ENCODE assay signal across 19 mouse cellular contexts in the genomic region with DNA sequence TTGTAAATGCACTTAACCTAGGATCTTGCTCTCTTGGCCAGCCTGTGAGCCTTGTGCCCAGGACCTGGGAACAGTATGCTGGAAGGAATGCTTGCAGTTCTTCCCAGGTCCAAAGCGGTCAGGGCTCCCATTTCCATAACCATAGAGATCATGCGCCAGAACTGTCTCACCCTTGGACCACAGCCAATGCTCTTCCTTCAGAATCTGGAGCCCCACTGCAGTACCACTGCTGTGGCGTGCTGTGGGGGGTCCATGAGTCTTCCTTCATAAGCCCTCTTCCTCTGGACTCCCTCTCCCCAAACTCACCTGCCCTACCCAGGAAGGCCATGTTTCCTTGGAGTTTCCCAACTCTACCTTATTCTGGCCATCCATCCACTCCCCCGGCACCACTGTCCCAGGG. TPM values are rescaled to one million over a fixed set of nuclear protein-coding genes. Genes with fewer than 3 reads are reported as not detected.
DNase-seq lines count a peak whose midpoint lies in the region; ATAC-seq and TF ChIP-seq lines count a peak whose summit lies in the region.
"Had no signal": no experiment of that assay in that cellular context is flagged by ENCODE, and none has a peak within 500 bp of the region (broad histone marks: within the 10 kb centered on the region; RNA-seq: fewer than 3 reads in every experiment).

No protein-coding gene starts in this region.

- H3K4me2 ChIP-seq in heart, embryonic 12.5 days: no peak overlapping the region
- H3K4me2 ChIP-seq in heart, embryonic 16.5 days (ENCODE audit: low read depth, low read length): no peak overlapping the region
- H3K4me2 ChIP-seq: embryonic facial prominence, embryonic 12.5 days; forebrain, embryonic 15.5 days; hindbrain, embryonic 15.5 days had no signal

- no peaks in the 10 kb centered on the region for H3K27me3 ChIP-seq in heart, embryonic 12.5 days (replicated peaks)
- no peaks in the 10 kb centered on the region for H3K27me3 ChIP-seq in heart, adult 2 months (ENCODE audit: control insufficient read depth, insufficient read depth, low read length)
- no peaks in the 10 kb centered on the region for H3K27me3 ChIP-seq in heart, embryonic 16.5 days (ENCODE audit: control insufficient read depth, insufficient read depth, low read length)
- H3K27me3 ChIP-seq: CH12.LX; embryonic facial prominence, embryonic 12.5 days; forebrain, embryonic 15.5 days; hindbrain, embryonic 15.5 days; Patski had no signal

- no peak overlapping the region for H3K9ac ChIP-seq in heart, embryonic 12.5 days
- no peak overlapping the region for H3K9ac ChIP-seq in heart, adult 2 months (ENCODE audit: low read depth, low read length)
- no peak overlapping the region for H3K9ac ChIP-seq in heart, embryonic 16.5 days (ENCODE audit: low read length)
- H3K9ac ChIP-seq: embryonic facial prominence, embryonic 12.5 days; forebrain, embryonic 15.5 days; hindbrain, embryonic 15.5 days had no signal

- intact Hi-C loops in heart, adult 2 months (cut with DNase I): no loop called here
- intact Hi-C loops in heart, postnatal 14 days (cut with DNase I): loop anchor here (2.0 kb wide), 1 partner anchor 14 kb away; no protein-coding TSS in a partner anchor

- TF ChIP-seq POLR2A in heart, adult 2 months (IDR thresholded peaks at IDR 0.05; ENCODE audit: insufficient read depth, low read depth, low read length): no peak

- H3K4me3 ChIP-seq in heart, embryonic 12.5 days: no peak overlapping the region
- H3K4me3 ChIP-seq in heart, adult 2 months: no peak overlapping the region
- H3K4me3 ChIP-seq in heart, embryonic 16.5 days (ENCODE audit: low read length): no peak overlapping the region
- H3K4me3 ChIP-seq: embryonic facial prominence, embryonic 12.5 days; forebrain, embryonic 15.5 days; heart, embryonic 10.5 days; hindbrain, embryonic 15.5 days had no signal

- peaks cover 51% of the 10 kb centered on the region for H3K4me1 ChIP-seq in heart, embryonic 12.5 days (replicated peaks)
- H3K4me1 ChIP-seq in heart, adult 2 months (ENCODE audit: control insufficient read depth, insufficient read depth, low read length): peaks cover 25% of the 10 kb centered on the region
- H3K4me1 ChIP-seq in heart, embryonic 16.5 days (ENCODE audit: control insufficient read depth, insufficient read depth, low read length): peaks cover 55% of the 10 kb centered on the region
- H3K4me1 ChIP-seq: embryonic facial prominence, embryonic 12.5 days had no signal

- no peak for ATAC-seq in heart, embryonic 12.5 days (ENCODE audit: insufficient number of reproducible peaks, low FRiP score)
- no peak; the same call in 1 of the 2 replicates for ATAC-seq in heart, embryonic 16.5 days (replicated peaks; ENCODE audit: extremely low read depth, insufficient read depth, low FRiP score)
- ATAC-seq: activated CD4-positive, CD25-positive, alpha-beta regulatory T cell, adult 4 months; forebrain, embryonic 15.5 days; intestine, embryonic 16.5 days; Patski had no signal

- no peak for DNase-seq in heart, adult 2 months
- no peak for DNase-seq in heart, postnatal 14 days
- DNase-seq in kidney, postnatal 36 days: peak; percentile 25 to 33
- DNase-seq in kidney, postnatal 10 days: no peak
- DNase-seq: adrenal gland, postnatal 14 days; cerebellum, adult 11-12 months; cerebellum, adult 9-10 months; cerebellum, postnatal 25 days; gastrocnemius, postnatal 14 days had no signal

- H3K27ac ChIP-seq in heart, embryonic 12.5 days (ENCODE audit: poor library complexity, severe bottlenecking): peak overlapping the region; percentile 2; the same call in 1 of the 2 replicates
- H3K27ac ChIP-seq in heart, adult 2 months: no peak overlapping the region; the same call in 1 of the 2 replicates
- peak overlapping the region; percentile 51; the same call in 1 of the 2 replicates for H3K27ac ChIP-seq in heart, embryonic 16.5 days (ENCODE audit: low read length)
- H3K27ac ChIP-seq: embryonic facial prominence, embryonic 12.5 days; forebrain, embryonic 15.5 days; heart, embryonic 10.5 days; hindbrain, embryonic 15.5 days had no signal

- peaks cover 3% of the 10 kb centered on the region for H3K79me2 ChIP-seq in heart, adult 2 months (replicated peaks; ENCODE audit: control insufficient read depth, insufficient read depth, low read length)

- no peak for TF ChIP-seq EP300 in heart, adult 2 months (IDR thresholded peaks at IDR 0.05; ENCODE audit: insufficient read depth, low read depth, low read length)

- H3K9me3 ChIP-seq in heart, embryonic 12.5 days (replicated peaks): no peaks in the 10 kb centered on the region
- no peaks in the 10 kb centered on the region for H3K9me3 ChIP-seq in heart, embryonic 16.5 days (replicated peaks; ENCODE audit: control insufficient read depth, low read length)
- H3K9me3 ChIP-seq: embryonic facial prominence, embryonic 12.5 days; forebrain, embryonic 15.5 days; heart, embryonic 10.5 days; hindbrain, embryonic 15.5 days had no signal

- WGBS in heart, embryonic 12.5 days: 78% methylated on average over 4 of the region's 4 CpGs
- WGBS in heart, adult 2 months: 44% methylated on average over 4 of the region's 4 CpGs
- WGBS in heart, embryonic 16.5 days: 65% methylated on average over 4 of the region's 4 CpGs

- no peak for TF ChIP-seq CTCF in heart, adult 2 months (IDR thresholded peaks at IDR 0.05)

- H3K36me3 ChIP-seq in heart, embryonic 12.5 days: peaks cover 2% of the 10 kb centered on the region; the same call in 1 of the 2 replicates
- peaks cover 32% of the 10 kb centered on the region for H3K36me3 ChIP-seq in heart, adult 2 months (ENCODE audit: control insufficient read depth, insufficient read depth, low read length)
- 0 out of 2 replicates have a peak, but pooled peaks cover 2% of the 10 kb centered on the region for H3K36me3 ChIP-seq in heart, embryonic 16.5 days (ENCODE audit: control insufficient read depth, insufficient read depth)
- H3K36me3 ChIP-seq: embryonic facial prominence, embryonic 12.5 days; forebrain, embryonic 15.5 days; heart, embryonic 10.5 days; hindbrain, embryonic 15.5 days had no signal

RNA-seq across cellular contexts. Expression of gene Arhgap31, which starts 46.6 kb away (rescaled TPM):
- 43.1 and 47.7 TPM in 2 replicates for polyA plus RNA-seq in heart, embryonic 12.5 days (2016; fragmentation: Nextera tagmentation; extraction: Ambion mirVana)
- total RNA-seq in heart, adult 2 months (2021): 10 to 100 TPM; 38.2 to 41.2 TPM
- polyA plus RNA-seq in heart, adult 2 months (2012; rRNA removed): 14.1 and 20.1 TPM in 2 replicates
- 38.0 and 42.0 TPM in 2 replicates for polyA plus RNA-seq in heart, embryonic 16.5 days (2015; fragmentation: Nextera tagmentation; extraction: Ambion mirVana)
- 10 to 100 TPM; 50.0 to 50.9 TPM for total RNA-seq in heart, postnatal 14 days (2021)

Comparison
In these comparisons a context has a peak if more than half of its experiments do, and no peak if none do; other contexts are left out.
1. DNase-seq: peak in kidney, postnatal 36 days (2 of 2); none in heart, adult 2 months (0 of 2), heart, postnatal 14 days (0 of 2) and kidney, postnatal 10 days (single experiment).